Mouse (Mus musculus): ENCODE measurements around the gene Ppp1r14b. TPM values are rescaled to one million over a fixed set of nuclear protein-coding genes. Genes with fewer than 3 reads are reported as not detected.

Ppp1r14b gene
- polyA plus RNA-seq, 1 experiment from 2014 or later = 139 TPM

GRCm38 (mm10) chr19:6949532-6949931 is 25.2 kb upstream of the Ppp1r14b start:
- Histone ChIP-seq H3K36me3 (ENCODE audit: poor library complexity, severe bottlenecking) (peaks cover 15% of the 10 kb centered on the region), H3K4me2 (peak overlapping the region; percentile 98; the same call in 1 of the 2 replicates), H3K9me3 (replicated peaks) (no peaks in the 10 kb centered on the region), H3K9ac (no peak overlapping the region), H3K27me3 (no peaks in the 10 kb centered on the region), H3K27ac (no peak overlapping the region), H3K4me1 (peaks cover 27% of the 10 kb centered on the region), H3K4me3 (no peak overlapping the region)
- 90% methylated on average over 5 of the region's 5 CpGs for WGBS
- ATAC-seq = no peak

- Histone ChIP-seq H3K4me3 (peak overlapping the region; percentile 60), H3K27ac (peak overlapping the region; percentile 97; the same call in 1 of the 2 replicates), H3K36me3 (ENCODE audit: poor library complexity, severe bottlenecking) (peaks cover 16% of the 10 kb centered on the region), H3K4me1 (peaks cover 27% of the 10 kb centered on the region), H3K9me3 (replicated peaks) (no peaks in the 10 kb centered on the region), H3K27me3 (no peaks in the 10 kb centered on the region), H3K4me2 (peak overlapping the region; percentile 98), H3K9ac (peak overlapping the region; percentile 84)
- no peak for ATAC-seq
- 54% methylated on average over 5 of the region's 5 CpGs for WGBS
Measured at GRCm38 (mm10) chr19:6949951-6950350, 24.8 kb upstream of the Ppp1r14b start.

- no peaks in the 10 kb centered on the region for H3K27me3 ChIP-seq
- H3K9me3 ChIP-seq (replicated peaks) = no peaks in the 10 kb centered on the region
- peak; percentile 61 for ATAC-seq
- peak overlapping the region; percentile 84 for H3K9ac ChIP-seq
- H3K4me1 ChIP-seq = peaks cover 27% of the 10 kb centered on the region
- H3K27ac ChIP-seq = peak overlapping the region; percentile 97
- peak overlapping the region; percentile 98 for H3K4me2 ChIP-seq
- peak overlapping the region; percentile 60 for H3K4me3 ChIP-seq
- WGBS = 1% methylated on average over 28 of the region's 28 CpGs
- H3K36me3 ChIP-seq (ENCODE audit: poor library complexity, severe bottlenecking) = peaks cover 16% of the 10 kb centered on the region
Measured at GRCm38 (mm10) chr19:6950613-6951153, 24.1 kb upstream of the Ppp1r14b start.

DNA sequence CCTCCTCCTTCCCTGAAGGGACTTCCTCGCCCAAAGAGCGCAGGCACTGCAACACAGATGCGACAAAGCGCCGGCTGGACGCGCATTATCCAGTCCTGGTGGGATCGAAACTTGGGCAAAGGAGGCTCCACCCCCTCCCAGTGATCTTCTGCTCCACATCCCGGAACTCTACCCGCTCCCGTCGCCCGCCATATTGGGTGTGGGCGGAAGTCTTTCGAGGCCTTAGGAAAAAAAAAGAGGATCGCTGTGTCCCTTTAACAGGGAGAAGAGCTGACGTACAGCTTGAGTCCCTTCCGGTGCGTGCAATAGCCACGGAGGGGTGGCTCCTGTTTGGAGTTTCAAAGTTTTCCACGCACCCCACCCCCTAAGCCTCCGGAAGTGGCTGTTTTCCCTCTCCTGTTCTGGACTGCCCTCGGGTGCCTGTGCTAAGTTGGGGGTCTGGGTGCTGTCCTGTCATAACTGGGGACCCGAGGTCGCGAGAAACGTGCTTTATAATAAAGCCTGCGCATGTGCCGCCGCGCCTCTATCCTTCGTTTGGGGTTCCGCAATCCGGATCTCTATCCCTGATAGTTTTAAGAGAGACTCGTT is 23.3 kb upstream of the Ppp1r14b start:
- no peaks in the 10 kb centered on the region for H3K27me3 ChIP-seq
- peaks cover 17% of the 10 kb centered on the region; the same call in 1 of the 2 replicates for H3K36me3 ChIP-seq (ENCODE audit: poor library complexity, severe bottlenecking)
- peak overlapping the region; percentile 60 for H3K4me3 ChIP-seq
- H3K4me1 ChIP-seq = peaks cover 27% of the 10 kb centered on the region
- peak; percentile 87 for ATAC-seq
- H3K9me3 ChIP-seq (replicated peaks) = no peaks in the 10 kb centered on the region
- peak overlapping the region; percentile 84 for H3K9ac ChIP-seq
- H3K4me2 ChIP-seq = peak overlapping the region; percentile 98
- WGBS = under 1% methylated on average over 35 of the region's 35 CpGs
- peak overlapping the region; percentile 97 for H3K27ac ChIP-seq

GRCm38 (mm10) chr19:6951994-6952711 is 22.6 kb upstream of the Ppp1r14b start:
- H3K9me3 ChIP-seq (replicated peaks) = no peaks in the 10 kb centered on the region
- peak overlapping the region; percentile 84 for H3K9ac ChIP-seq
- H3K4me3 ChIP-seq = peak overlapping the region; percentile 60
- H3K36me3 ChIP-seq (ENCODE audit: poor library complexity, severe bottlenecking) = peaks cover 17% of the 10 kb centered on the region; the same call in 1 of the 2 replicates
- 4% methylated on average over 31 of the region's 31 CpGs for WGBS
- H3K4me1 ChIP-seq = peaks cover 27% of the 10 kb centered on the region
- peak overlapping the region; percentile 98 for H3K4me2 ChIP-seq
- H3K27me3 ChIP-seq = no peaks in the 10 kb centered on the region
- peak; percentile 37 for ATAC-seq
- H3K27ac ChIP-seq = peak overlapping the region; percentile 97

DNA sequence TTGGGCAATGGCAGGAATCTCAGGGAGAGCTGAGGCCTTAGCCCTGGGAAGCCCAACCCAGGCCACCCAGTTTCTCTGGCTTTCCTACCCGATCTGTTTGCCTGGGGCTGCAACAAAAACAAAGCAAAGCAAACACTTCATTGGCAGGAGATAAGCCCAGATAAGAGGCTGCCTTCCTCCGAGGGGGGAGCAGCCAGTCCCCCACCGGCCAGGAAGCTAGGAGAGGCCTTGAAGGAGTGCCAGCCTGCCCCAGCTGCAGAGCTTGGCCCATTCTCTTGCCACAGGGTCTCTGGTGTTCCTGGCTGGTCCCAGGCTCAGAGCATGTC is 22.1 kb upstream of the Ppp1r14b start:
- no peaks in the 10 kb centered on the region for H3K9me3 ChIP-seq (replicated peaks)
- H3K4me1 ChIP-seq = peaks cover 27% of the 10 kb centered on the region
- WGBS = 29% methylated on average over 3 of the region's 3 CpGs
- no peaks in the 10 kb centered on the region for H3K27me3 ChIP-seq
- H3K9ac ChIP-seq = peak overlapping the region; percentile 84
- H3K27ac ChIP-seq = no peak overlapping the region
- peak overlapping the region; percentile 98 for H3K4me2 ChIP-seq
- H3K4me3 ChIP-seq = peak overlapping the region; percentile 60
- peaks cover 17% of the 10 kb centered on the region; the same call in 1 of the 2 replicates for H3K36me3 ChIP-seq (ENCODE audit: poor library complexity, severe bottlenecking)
- ATAC-seq = no peak

DNA sequence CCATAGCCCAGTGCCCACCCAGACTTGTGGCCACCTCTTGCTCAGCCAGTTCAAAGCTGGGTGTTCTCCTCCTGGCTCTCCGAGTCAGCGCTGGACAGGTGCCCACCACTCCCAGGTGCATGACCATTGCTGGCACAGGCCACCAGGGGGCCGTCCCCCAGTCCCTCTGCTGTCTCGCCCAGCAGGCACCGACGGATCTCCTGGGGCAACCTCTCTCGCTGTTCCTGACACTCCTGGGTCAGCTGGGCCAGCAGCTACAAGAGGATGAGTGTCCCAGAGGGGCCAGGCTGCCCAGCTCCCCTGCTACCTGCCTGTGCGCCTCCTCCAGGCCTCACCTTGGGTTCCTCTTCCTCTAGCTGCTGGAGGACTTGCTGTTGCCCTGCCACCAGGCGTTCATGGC is 20.7 kb upstream of the Ppp1r14b start:
- Histone ChIP-seq H3K4me2 (no peak overlapping the region), H3K4me1 (peaks cover 27% of the 10 kb centered on the region), H3K9me3 (replicated peaks) (no peaks in the 10 kb centered on the region), H3K36me3 (ENCODE audit: poor library complexity, severe bottlenecking) (peaks cover 17% of the 10 kb centered on the region; the same call in 1 of the 2 replicates), H3K9ac (no peak overlapping the region), H3K4me3 (no peak overlapping the region), H3K27me3 (no peaks in the 10 kb centered on the region), H3K27ac (no peak overlapping the region)
- WGBS = 52% methylated on average over 9 of the region's 9 CpGs
- no peak for ATAC-seq

DNA sequence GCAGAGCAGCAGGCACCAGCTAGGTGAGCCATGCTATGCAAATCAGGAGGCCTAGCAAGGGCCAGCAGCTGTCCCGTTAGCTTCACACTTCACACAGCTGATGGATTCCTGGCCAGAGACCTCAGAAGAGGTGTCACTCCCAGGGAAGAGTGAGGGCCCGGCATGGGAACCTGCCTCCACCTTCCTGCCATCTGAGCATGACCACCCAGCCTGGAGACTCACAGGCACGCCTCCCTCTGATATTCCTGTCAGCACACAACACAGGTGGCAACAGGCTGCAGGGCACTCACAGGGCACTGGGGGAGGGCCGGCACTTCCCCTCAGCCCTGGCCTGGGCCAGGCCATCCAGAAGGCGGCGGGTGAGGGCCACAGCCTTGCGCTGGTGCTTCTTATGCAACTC is 19.3 kb upstream of the Ppp1r14b start:
- H3K9ac ChIP-seq = no peak overlapping the region
- H3K4me2 ChIP-seq = no peak overlapping the region
- H3K27ac ChIP-seq = no peak overlapping the region
- no peaks in the 10 kb centered on the region for H3K9me3 ChIP-seq (replicated peaks)
- H3K36me3 ChIP-seq (ENCODE audit: poor library complexity, severe bottlenecking) = peaks cover 22% of the 10 kb centered on the region; the same call in 1 of the 2 replicates
- no peak overlapping the region for H3K4me3 ChIP-seq
- H3K4me1 ChIP-seq = peaks cover 17% of the 10 kb centered on the region
- WGBS = 86% methylated on average over 7 of the region's 7 CpGs
- H3K27me3 ChIP-seq = no peaks in the 10 kb centered on the region
- no peak for ATAC-seq

DNA sequence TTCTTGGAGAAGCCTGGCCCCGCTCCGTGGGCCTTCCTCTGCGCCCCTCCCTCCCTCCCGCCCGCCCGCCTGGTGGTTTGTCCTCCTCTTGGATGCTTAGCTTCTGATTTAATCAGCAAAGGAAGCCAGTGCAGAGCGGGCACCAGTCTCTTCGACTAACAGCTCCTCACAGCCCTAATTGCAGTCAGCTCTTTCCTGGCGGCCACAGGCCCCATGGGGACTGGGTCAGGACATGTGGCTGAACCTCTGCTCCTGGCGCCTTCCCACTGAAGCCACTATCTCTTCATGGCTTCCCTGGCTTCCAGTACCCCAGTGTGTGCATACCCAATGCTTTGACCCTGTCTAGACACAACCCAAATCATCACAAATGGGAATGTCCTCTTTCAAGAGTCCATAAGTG is 18.3 kb upstream of the Ppp1r14b start:
- H3K9ac ChIP-seq = no peak overlapping the region
- H3K9me3 ChIP-seq (replicated peaks) = no peaks in the 10 kb centered on the region
- ATAC-seq = no peak
- H3K27me3 ChIP-seq = no peaks in the 10 kb centered on the region
- no peak overlapping the region for H3K4me2 ChIP-seq
- WGBS = 81% methylated on average over 10 of the region's 10 CpGs
- H3K27ac ChIP-seq = no peak overlapping the region
- H3K4me1 ChIP-seq = peaks cover 14% of the 10 kb centered on the region
- no peak overlapping the region for H3K4me3 ChIP-seq
- peaks cover 22% of the 10 kb centered on the region; the same call in 1 of the 2 replicates for H3K36me3 ChIP-seq (ENCODE audit: poor library complexity, severe bottlenecking)

DNA sequence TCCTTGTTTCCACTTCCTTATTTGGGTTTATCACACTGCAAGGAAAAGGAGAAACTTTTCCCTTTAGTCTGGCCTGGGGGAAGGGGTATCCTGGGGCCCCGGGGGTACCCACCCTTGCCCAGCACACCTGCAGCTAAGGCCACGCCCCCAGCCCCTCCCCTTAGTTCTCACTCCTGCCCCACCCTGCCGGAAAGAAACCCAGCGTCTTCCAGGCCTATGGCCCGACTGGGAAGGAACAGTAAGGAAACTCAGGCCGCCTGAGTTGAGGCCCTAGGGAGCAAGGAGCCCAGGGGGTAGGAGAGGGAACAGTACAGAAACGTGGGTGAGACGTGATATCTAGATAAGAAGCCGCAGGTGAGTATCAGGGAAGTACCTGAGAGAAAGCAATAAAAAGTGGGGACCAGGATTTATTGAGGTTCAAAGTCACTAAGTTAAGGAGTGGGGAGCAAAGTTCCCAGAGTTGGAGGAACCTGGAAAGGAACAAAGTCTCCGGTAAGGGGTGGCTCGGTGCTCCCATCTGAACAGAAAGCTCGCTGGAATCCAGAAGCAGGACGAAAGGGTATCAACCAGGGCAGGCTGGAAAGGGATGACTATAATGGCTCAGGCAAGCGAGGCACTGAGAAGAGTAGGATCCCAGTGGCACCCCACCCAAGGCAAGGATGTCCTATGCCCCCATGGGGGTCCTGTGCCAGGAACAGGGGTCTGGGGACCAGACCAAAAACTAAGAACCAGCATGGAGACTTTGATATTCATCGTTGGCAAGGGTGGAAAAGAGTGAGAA is 6.1 kb upstream of the Ppp1r14b start:
- H3K27ac ChIP-seq = no peak overlapping the region
- peaks cover 24% of the 10 kb centered on the region for H3K4me1 ChIP-seq
- peak overlapping the region; percentile 60 for H3K4me2 ChIP-seq
- 14% methylated on average over 15 of the region's 15 CpGs for WGBS
- no peaks in the 10 kb centered on the region; the same call in 1 of the 2 replicates for H3K36me3 ChIP-seq (ENCODE audit: poor library complexity, severe bottlenecking)
- no peaks in the 10 kb centered on the region for H3K9me3 ChIP-seq (replicated peaks)
- no peak for ATAC-seq
- peak overlapping the region; percentile 42 for H3K4me3 ChIP-seq
- H3K9ac ChIP-seq = peak overlapping the region; percentile 61; the same call in 1 of the 2 replicates
- peaks cover 45% of the 10 kb centered on the region for H3K27me3 ChIP-seq

GRCm38 (mm10) chr19:6969291-6969664 is 5.5 kb upstream of the Ppp1r14b start:
- no peak overlapping the region for H3K27ac ChIP-seq
- H3K9me3 ChIP-seq (replicated peaks) = no peaks in the 10 kb centered on the region
- peak overlapping the region; percentile 61 for H3K9ac ChIP-seq
- no peak; the same call in 1 of the 2 replicates for ATAC-seq
- WGBS = 1% methylated on average over 19 of the region's 20 CpGs
- H3K36me3 ChIP-seq (ENCODE audit: poor library complexity, severe bottlenecking) = no peaks in the 10 kb centered on the region; the same call in 1 of the 2 replicates
- H3K4me3 ChIP-seq = peak overlapping the region; percentile 42
- peaks cover 45% of the 10 kb centered on the region for H3K27me3 ChIP-seq
- peaks cover 29% of the 10 kb centered on the region for H3K4me1 ChIP-seq
- peak overlapping the region; percentile 60 for H3K4me2 ChIP-seq

Measured in forebrain, embryonic 13.5 days (tissue).